Mouse (Mus musculus) kidney, postnatal 36 days (tissue): ENCODE results near the gene Arl6ip6.

Experiments
- DNase-seq, 2 experiments: peaks; one replicate each; pipeline ENCODE4 v3.0.0; 2021 to 2022; ENCODE audit warnings: mixed read lengths in 2 of 2

The Arl6ip6 gene

GRCm38 (mm10) chr2:53191523-53192220 lies at the start of gene Arl6ip6:
Gene Arl6ip6 (plus strand): TSS chr2:53191726.
- peak; percentile 98 to 99 for DNase-seq

DNA sequence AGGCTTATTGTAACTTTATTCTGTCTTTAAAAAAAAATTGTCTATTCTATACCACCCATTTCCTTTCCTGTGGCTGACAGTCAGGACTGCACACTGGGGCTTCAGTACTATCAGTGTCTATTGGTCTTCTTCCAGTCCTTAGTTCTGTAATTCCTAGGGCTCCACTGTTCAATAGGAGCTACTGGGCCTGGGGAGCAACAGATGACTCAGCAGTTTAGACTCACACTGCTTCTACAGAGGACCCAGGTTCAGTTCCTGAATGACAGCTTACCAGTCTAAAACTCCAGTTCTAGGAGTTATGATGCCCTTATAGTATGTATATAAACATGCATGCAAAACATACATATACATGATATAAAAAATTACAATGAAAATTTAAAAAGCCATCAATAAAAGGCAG lies 44.7 kb upstream of the Arl6ip6 start:
- DNase-seq = no peak

DNA sequence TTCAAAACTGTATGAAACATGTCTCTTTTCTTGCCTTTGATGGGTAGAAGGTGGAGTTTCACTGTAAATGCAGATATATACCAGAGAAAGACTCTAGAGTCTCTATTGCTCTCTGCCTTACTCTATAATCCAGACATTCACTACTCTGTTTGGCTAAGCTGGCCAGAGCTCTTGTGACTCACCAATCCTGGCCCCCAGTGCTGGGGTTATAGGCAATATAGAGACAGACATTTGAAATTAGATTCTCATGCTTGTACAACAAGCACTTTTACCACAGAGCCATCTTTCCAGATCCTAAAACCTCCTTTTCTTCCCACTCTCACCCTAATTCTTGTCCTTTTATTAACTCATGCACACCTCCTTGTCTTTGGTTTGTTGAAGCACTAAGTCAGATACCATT lies 17.6 kb upstream of the Arl6ip6 start:
- DNase-seq = no peak

- DNase-seq = no peak
These were observed 12.6 kb upstream of the Arl6ip6 start for GRCm38 (mm10) chr2:53178966-53179365.

GRCm38 (mm10) chr2:53179876-53180275 lies 11.7 kb upstream of the Arl6ip6 start:
- DNase-seq = no peak

DNA sequence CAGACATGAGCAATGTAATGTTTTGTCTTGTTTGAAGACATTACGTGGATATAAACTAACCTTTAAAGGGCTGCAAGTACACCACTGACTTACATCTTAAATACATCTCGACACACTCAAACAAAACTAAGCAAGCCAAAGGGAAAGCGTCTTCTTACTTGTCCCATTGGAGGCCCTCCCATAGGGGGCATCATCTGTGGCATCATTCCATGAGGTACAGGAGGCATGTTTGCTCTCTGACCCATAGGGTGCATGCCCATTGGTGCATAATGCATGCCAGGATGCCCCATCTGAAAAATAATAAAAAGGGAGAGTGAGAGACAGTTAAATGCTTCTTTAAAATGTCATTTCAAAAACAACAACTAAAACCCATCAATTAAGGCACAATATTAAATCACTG lies 1.7 kb upstream of the Arl6ip6 start:
- no peak for DNase-seq

GRCm38 (mm10) chr2:53190684-53191511 lies 628 bp upstream of the Arl6ip6 start, which contains the start of gene Prpf40a:
Gene Prpf40a (minus strand): TSS chr2:53191284.
- DNase-seq = peak; percentile 100

DNA sequence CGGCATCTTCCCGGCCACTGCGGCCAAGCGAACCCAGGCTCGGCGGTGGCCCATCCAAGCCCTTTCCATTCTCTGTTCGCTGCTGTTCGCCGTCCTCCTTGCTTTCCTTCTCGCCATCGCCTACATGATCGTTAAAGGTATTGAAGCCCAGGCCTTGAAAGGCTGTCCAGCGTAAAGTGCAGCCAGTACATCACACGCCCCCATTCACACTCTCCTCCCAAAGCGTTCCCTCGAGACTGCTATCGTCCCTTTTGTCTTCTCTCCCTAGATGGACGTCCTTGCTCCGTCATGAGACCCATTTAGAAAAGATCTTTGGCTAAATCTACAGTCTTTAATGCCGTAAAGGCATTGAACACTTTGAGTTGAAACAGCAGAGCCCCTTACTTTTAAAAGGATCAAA lies 860 bp downstream of the Arl6ip6 start:
- DNase-seq = no peak

DNA sequence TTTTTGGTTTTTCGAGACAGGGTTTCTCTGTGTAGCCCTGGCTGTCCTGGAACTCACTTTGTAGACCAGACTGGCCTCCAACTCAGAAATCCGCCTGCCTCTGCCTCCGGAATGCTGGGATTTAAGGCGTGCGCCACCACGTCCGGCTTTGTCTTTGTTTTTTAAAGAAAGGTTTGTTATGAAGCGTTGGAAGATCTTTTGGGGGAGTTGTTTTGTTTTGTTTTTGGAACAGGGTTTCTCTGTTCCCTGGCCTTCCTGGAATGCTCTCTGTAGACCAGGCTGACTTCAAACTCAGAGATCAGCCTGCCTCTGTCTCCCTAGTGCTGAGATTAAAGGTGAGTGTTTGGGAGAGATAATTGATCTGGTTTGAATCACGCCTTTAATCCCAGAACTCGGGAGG lies 4.9 kb downstream of the Arl6ip6 start:
- no peak for DNase-seq

DNA sequence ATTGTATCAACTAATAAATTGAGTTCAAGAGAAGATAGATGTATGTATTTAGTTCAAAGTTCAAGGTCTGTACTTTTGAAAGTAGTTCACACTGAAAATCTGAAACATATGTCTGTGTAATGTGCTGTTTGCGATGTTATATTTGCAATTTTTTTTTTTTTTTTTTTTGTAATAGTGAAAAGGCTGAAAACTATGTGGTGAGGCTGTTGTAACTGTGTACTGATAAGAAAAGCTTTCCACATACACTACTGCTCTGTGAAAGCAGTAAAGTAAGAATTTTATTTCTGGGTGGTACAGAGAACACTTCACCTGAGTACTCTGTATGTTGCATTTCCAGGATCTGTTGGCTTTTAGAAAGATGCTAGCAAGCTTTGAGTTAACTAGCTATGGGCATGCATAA lies 7.7 kb downstream of the Arl6ip6 start:
- no peak for DNase-seq

DNA sequence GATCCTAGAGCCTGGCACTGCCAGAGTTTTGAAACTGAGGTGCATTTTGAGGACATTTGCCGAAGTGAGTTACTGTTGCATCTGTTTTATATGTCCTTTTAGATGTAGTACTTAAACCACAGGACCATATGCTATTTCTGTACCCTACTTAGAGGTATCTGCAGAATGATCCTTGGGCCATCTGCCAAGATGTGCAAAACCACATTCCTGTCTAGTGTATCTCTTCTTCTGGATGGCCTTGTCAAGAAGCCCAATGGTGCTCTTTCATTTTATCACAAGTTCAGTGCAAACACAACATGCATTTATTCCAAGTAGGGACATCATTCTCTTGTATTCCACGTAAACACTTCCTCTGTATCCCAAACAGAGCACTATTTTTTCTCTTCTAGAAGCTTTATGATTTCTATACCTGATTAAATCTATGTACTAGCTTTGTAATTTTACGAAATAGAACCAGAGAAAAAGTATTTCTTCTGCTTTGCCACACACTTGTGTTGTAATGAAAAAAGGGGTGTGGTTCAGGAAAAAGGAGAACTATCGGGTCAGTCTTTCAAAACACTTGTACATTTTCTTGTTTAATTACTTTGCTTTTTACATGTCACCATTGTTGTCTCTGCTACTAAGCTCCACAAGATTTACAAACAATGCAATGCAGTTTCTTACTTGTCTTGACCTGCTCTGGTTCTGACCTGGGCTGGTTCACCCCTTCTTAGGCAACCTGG lies 8.8 kb downstream of the Arl6ip6 start:
- no peak for DNase-seq

DNA sequence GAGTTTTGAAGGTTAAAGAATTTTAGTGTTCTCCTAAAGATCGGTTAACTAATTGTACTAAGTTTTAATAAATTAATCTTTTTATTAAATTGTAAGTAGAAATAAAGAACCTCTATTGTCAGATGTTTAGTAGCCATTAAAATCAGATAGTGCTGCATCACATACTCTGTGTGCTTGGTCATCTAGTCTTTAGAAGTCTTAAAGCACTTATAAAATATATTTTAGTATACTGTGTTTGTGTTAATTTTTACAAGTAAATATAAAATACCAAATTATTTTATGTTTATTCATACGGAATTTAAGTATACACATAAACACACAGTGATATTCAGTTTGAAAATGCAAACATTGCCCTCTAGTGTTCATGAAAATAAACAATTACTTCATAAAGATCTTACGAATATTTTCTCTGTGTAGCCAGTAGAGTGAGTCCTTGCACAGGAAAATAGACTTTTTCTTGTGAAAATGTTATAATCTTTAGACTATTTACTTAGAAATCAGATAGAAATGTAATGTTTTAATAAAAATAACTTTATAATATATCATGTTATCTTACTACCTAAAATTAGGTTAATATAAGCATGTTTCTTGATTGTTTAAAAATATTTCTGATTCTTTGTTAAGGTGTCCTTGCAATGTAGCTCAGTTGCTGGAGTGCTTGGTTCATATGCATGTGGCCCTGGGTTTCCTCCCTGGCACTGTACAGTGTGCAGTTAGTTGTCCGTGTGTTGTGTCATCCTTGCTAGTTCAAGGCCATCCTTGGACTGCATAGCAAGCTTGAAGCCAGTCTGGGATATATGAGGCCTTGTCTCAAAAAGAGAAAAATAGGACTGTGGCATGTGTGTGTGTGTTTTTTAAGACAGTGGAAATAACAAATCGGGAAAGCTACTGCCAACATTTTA lies 13.1 kb downstream of the Arl6ip6 start:
- DNase-seq = peak in 1 of 2 experiments; percentile 14

- DNase-seq = no peak
These were observed 15.2 kb downstream of the Arl6ip6 start for GRCm38 (mm10) chr2:53206749-53207148.

DNA sequence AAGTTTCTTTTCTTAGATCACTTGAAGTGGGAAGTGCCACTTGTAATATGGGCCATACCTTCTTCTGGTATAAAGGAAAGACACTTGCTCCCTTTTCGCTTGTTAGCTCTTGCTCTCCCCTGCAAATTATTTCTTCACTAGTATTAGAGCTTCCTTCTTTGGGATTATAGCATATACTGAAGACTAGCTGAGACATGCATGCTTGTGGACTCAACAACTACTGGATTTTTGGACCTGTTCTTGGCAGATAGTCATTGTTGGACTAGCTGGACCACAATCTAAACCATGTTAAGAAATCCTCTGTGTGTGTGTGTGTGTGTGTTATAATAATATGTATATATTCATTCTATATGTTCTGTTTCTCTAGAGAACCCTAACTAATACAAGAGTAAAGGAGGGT lies 22.0 kb downstream of the Arl6ip6 start:
- DNase-seq = no peak

- DNase-seq = no peak
These were observed 30.7 kb downstream of the Arl6ip6 start for GRCm38 (mm10) chr2:53222242-53222641.

GRCm38 (mm10) chr2:53256982-53257381 lies 65.5 kb downstream of the Arl6ip6 start:
- DNase-seq = no peak
